Mouse (Mus musculus) A20 (cell line): ENCODE results near the gene D930020B18Rik.

Experiments used
- DNase-seq: peaks from one replicate; pipeline ENCODE4 v3.0.0-alpha.2; 2011; ENCODE audit warnings: low read depth, low spot score

The D930020B18Rik gene

GRCm38 (mm10) chr10:121641272-121642053 is at the start of gene D930020B18Rik:
D930020B18Rik (plus strand) TSS chr10:121641588.
- no peak for DNase-seq

- no peak for DNase-seq
These were observed 44.8 kb upstream of the D930020B18Rik start for GRCm38 (mm10) chr10:121596580-121596979.

DNA sequence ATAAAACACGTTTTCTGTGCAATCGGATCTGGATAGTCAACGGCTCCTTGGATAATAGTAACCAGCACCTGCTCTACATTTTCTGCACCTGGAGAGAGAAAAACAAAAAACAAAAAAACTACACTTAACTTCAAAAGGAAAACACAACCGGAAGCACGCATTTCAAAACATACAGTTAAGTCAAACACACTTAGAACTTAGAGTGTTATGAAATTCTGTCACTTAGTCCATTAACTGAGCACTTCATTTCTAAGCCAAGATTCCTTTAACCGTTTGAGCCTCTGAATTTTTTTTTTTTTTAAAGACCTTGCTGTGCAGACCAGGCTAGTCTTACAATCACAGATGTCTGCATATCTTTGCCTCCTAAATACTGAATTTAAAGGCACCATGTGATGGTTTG is 40.1 kb upstream of the D930020B18Rik start:
- DNase-seq = no peak

DNA sequence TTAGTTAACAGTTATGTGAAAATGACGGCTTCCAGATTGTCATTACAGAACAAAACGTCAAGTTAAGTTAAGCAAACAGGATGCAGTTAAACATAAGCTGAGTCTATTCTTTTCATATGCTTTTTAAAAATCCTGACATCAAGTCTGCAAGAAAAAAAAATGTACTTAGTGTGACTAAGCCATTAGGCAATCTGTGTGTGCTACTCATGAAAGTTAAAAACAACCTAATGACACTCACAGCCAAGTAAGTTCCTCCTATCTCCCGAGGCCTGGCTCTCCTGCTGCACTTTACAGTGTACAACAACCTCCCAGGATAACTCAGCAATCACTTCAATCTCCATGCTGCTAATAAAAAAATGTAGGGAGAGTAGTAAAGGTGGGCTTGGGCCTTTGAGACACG is 37.8 kb upstream of the D930020B18Rik start:
- DNase-seq = no peak

DNA sequence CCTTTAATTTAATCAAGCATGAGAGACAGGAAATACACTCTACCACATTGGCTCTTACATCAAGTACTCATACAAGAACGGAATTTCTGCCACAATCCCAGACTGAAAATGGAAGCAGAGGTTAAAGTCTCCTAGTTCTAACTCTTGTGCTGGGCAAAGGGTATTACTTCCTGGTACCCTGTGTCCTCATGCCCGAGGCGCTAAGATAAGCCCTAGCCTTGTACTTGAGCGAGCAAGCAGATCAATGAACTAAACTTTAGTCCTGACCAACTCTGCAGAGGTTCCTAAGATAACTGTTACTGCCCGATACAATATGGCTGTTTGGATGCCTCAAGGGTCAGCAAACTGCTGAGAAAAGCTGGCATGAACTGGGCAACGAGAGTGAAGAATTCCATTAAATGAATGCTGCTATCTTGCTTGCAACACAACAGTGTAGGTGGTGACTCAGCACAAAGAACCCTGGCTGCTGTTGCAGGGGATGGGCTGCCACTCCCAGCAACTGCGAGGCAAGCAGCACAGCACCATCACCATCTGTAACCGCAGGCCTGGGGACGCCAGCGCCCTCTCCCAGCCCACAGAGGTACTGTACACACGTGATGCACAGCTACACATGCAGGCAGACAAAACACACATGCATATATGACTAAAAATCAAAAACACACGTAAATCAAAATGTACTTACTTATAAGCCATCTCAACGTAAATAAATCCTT is 36.6 kb upstream of the D930020B18Rik start:
- DNase-seq = no peak

DNA sequence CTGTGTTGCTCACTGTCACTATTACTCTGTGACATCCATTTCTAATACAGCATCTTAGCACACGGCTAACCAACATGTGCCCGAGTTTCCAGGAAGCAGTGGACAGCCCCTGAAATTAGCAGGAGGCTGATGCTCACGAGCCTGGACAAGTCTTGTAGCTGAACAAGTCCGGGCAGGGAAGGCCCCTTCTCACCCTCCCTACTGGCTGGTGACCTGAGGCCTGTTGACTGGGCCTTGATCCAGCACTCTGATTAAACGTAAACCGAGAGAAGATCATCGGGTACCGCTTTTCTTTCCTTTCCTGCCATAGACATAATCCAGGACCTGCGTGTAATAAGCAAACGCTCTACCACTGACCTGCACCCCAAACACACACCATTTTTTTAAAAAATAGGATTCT is 33.2 kb upstream of the D930020B18Rik start:
- no peak for DNase-seq

DNA sequence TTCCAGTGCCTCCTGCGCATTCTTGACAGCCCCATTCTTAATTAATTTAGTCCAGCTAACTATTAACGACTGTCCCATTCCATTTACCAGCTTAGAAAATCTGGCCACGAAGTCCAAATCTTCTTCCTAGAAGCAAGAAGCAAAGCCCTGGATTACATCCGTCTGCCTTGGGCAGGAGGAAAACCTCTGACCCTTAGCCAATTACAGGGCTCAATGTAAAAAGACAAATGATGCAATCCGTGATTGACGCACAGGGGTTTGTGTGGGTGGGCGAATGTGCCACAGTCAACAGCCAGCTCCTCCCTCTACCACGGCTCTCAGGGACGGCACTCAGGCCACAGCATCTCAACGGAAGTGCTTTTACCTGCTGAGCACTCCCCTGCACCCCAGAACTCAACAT is 29.8 kb upstream of the D930020B18Rik start:
- DNase-seq = no peak

DNA sequence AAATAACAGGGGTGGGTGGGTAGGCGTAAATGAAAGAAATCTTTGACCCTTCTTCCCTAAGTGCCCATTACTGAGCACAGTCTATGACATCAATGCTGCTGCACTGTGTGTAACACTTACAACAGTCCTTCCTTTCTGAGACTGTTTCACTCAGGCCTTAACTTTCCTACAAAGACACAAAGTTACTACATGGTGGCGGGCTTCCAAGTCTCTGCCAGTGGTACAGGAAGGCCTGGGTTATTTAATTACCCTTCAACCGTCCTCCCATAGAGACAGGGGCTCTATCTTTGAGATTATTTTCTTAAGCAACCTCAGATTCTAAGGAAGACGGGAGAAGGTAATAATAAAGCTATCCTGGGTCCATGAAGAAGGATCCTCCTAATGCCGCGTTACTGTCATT is 28.9 kb upstream of the D930020B18Rik start:
- DNase-seq = no peak

DNA sequence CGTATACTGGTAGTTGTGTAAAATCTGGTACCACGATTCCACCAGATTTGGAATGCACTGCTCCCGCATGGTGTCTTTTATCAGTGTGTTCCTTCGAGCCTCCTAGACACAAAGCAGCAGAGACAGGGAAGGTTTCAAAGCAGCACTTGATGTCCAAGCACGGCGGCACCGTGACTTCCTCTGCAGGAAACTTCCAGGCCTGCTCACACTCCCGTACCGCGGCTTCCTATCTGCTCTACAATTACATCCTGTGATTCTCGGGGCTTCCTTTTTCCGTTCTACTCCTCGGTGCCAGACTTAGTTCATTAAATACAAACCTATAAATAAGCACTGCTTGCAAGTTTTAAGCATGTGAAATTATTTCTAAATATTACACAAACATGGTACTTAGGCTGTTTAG is 27.8 kb upstream of the D930020B18Rik start:
- DNase-seq = no peak

- no peak for DNase-seq
These were observed 26.1 kb upstream of the D930020B18Rik start for GRCm38 (mm10) chr10:121615146-121615870.

DNA sequence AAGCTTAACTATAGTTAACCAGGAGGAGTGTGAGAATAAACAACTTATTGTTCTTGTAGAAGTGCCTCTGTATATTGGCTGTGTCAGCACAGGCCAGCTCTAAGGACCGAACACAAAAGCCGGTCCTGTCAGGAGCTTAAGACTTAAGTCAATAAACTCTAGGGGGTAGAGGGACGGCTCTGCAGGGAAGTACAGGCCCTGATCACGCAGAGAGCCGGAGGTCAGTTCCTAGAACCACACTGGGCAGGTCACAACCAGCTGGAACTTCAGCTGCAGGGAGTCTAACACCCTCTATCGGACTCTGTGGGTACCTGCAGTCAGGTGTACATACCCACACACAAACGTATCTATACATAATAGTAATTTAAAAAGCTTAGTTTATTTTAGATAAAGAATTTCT is 25.5 kb upstream of the D930020B18Rik start:
- DNase-seq = no peak

- DNase-seq = no peak
These were observed 19.0 kb upstream of the D930020B18Rik start for GRCm38 (mm10) chr10:121622431-121622830.

DNA sequence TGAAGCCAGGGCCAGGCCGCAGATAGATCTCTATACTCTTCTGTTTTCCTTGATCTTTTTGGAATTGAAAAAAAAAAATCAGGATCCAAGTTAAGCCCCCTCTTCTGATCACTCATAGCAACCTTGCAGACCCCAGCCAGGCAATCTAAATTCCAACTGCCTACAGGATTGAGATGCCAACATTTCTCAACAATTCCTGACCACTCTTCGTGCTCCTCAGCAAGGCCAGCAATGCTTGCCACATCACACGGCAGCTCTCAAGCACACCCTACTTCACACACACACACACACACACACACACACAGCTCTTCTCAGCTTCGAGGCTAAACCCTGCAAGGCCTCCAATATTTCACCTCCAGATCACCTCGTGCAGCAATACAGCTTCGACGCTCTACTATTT is 17.7 kb upstream of the D930020B18Rik start:
- no peak for DNase-seq

DNA sequence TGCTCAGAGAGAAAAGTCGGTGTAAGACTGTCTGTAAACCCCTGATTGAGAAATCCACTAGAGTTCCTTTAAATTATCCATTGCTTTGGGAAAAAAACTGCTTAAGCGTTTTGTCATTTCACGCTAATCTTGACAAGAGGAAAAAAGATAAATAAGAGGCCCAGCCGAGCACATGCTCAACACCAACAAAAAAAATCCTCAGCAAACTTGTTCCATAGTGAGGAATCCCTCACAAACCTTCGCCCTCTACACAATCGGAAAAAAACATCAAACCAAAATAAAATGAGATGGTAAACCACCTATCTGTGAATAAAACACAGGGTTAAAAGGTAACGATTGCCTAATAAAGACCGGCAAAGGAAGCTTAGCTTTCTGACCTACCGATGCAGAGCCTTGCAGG is 16.4 kb upstream of the D930020B18Rik start:
- DNase-seq = no peak

GRCm38 (mm10) chr10:121625407-121626185 is 15.8 kb upstream of the D930020B18Rik start:
- no peak for DNase-seq

DNA sequence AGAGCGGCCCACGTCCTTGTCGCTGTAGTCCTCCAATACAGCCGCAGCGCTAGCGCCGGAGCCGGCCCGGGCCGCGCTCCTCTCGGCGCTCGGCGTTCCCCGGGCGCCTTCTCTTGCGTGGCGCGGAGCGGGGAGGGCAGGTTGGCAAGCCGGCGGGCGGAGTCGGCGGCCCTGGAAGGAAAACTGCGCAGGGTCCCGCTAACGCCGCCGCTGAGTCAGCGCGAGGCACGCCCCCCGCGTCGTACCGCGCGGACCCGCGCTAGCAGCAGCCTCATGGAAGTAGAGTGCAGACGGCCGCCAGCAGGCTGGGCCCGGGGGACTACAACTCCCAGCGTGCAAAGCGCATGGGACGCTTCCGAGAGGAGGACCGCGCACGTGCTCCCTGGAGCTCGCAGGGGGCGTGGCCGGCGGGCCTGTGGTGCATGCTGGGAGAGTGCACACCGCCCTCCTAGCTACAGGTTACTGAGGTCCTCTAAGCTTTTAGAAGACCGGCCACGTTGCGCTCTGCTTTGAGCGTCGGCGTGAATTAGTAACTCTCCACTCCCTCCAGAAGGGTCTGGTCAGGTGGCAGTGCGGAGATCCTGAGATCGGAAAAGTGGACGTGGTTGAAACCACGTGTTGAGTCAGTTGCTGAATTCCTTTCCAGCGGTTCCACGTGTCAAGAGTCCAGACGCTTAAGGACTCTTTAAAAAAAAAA is 15.1 kb upstream of the D930020B18Rik start, which contains the start of gene Xpot:
TSS of gene Xpot (minus strand) at position 147 of the 697 bp plus-strand sequence.
- peak; percentile 99 for DNase-seq

DNA sequence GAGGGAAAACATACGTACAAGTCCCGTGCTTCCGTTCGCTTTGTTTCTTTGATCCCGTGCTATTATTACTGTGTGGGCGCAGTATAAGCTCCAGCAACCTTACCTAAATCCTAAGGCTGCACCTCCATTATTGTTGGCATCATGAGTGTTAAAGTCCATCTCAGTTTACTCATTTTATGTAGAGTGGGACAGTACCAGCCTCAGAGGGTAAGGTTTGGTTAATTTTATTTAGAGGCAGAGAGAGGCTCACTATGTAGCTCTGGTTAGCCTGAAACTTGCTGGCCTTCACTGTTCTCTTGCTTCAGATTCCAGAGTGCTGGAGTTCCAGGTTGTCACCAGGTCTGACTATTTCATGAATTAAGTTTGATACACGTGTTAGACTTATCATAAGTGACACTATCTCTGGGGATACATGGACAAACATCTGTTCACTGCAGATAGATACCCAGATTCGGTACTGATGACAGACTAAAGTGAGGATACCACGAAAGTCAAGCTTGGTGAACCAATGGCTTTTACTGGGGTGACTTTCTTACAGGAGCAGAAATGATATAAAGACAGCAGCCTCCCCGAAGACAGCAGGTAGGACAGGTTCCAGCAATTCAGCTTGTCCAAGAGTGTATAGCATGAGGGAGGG is 14.1 kb upstream of the D930020B18Rik start:
- no peak for DNase-seq

- peak; percentile 30 for DNase-seq
These were observed 12.8 kb upstream of the D930020B18Rik start for GRCm38 (mm10) chr10:121628561-121629040.

- DNase-seq = peak; percentile 26
These were observed 7.2 kb upstream of the D930020B18Rik start for GRCm38 (mm10) chr10:121634159-121634558.

DNA sequence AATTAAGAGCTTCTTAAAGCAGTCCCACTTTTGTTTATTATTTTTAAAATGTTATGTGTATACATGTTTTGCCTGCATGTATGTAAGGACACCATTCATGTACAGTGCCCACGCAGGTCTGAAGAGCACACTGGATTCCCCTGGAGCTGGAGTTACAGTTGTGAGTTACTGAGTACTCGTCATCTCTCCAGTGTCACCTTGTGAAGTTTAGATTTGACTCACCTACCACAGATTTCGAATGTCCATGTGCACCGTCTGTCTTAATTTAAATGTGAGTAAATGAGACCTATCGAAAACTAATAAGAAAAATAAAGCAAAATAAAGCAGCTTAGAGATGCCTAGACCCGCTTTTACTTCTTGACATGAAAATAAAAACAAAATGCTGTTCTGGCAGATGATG is 5.1 kb upstream of the D930020B18Rik start:
- no peak for DNase-seq
